Mouse (Mus musculus) lung, postnatal 4 days (tissue): ENCODE results near the gene Xylt2.
"Not testable (repeated sequence)": the region's sequence is repeated elsewhere in the genome, so short reads cannot be mapped to it uniquely, and the experiment has no call there.

Experiments
- DNase-seq, 2 experiments: peaks; one replicate each; pipeline ENCODE4 v3.0.0; 2021

The Xylt2 gene

GRCm38 (mm10) chr11:94676308-94676707 is 1.0 kb downstream of the Xylt2 start:
- DNase-seq: no peak

DNA sequence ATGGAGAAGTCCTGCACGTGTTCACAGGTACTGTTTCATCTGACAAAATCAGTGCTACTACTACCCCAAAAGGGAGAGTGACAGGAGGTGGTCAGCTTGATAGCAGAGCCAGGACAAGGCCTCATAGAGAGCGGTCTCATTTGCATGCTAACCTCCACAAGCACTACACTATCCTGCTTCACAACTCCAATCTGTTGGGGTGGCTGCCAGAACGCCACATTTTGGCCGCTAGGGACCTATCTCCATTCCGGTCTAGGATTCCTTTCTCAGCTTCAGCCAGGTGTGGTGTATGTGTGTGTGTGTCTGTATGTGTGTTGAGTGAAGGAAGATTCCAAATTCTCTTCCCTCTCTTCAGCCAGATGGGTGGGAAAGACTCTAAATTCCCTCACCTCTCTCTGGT is 1.9 kb downstream of the Xylt2 start:
- no peak for DNase-seq

GRCm38 (mm10) chr11:94674984-94675383 is 2.3 kb downstream of the Xylt2 start:
- DNase-seq: no peak

DNA sequence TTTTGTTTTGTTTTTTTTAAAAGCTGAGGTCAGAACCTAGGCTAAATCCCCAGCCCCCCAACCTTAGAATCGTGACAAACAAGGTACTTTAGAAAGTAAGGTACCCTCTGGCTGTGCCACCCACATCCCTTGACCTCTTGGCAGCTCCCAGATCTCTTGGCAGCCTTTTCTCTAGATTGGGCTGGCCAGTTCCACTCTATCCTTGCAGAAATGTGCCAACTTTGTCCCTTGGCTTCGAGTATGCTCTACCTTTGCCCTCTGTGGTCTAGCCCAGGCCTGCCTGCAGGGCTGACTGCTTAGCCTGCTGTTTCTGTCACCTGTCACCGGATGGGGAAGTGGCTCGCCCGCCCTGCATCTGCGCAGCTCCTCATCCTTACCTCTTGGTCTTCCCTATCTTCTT is 12.0 kb downstream of the Xylt2 start:
- DNase-seq: peak in 1 of 2 experiments; percentile 18

- DNase-seq: peak in 1 of 2 experiments; percentile 43
These were observed 16.0 kb downstream of the Xylt2 start for GRCm38 (mm10) chr11:94661344-94661743.

DNA sequence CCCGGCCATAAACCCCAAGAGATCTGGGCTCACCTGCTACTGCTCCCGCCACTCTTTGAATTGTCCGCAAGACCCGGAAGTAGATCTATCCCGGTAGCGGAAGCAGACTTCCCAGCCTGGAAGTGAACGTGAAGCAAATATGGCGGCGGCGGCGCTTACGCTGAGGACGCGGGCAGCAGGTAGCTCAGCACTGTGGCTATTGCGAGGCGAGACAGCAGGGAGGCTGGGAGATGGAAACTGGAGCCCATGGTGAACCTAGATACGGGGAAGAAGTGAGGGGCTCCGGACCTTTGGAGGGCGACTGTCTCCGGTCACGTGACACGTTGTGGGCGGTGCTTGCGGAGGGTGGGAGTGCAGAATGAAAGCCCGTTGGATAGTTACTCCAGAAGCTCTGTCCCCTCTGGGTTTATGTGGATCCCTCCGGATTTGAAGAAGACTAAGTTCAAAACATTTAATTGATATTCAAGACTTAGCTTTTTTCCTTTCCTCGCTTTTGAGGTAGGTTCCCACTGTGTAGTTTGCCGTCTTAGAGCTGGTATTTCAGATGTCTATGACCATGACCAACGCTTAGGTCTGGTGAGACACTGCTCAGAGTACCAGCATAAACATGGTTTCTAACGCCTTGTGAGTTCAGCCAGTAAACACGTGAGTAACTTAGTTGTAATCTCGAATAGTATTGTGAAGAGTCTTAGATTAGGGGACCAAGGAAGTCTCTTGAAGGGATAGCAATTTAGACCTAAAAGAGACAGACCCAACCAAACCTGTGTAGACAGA is 23.5 kb downstream of the Xylt2 start, which contains the start of the genes Mrpl27 and Eme1:
Mrpl27 (plus strand) TSS at position 105 of the 774 bp plus-strand sequence.
Eme1 (minus strand) TSS at position 302 of the 774 bp plus-strand sequence.
- peak; percentile 84 to 88 for DNase-seq

DNA sequence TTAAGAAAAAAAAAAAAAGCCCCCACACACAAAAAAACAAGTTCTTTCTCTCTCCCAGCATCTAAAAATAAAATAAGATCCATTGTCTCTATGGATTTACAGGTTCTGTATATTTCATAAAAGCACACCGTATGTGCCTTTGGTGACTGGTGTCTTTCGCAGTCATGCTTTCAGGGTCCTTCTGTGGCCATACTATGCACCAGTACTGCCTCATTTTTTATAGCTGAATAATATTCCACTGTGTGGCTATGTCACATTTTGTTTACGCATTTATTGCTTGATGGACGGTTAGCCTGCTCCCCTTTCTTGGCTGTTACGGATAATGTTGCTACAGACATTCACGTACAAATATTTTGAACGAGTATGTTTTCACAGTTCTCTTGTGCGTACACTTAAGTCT is 24.3 kb downstream of the Xylt2 start:
- DNase-seq: no peak

- DNase-seq: not testable (repeated sequence)
These were observed 26.1 kb downstream of the Xylt2 start for GRCm38 (mm10) chr11:94651241-94651640.

DNA sequence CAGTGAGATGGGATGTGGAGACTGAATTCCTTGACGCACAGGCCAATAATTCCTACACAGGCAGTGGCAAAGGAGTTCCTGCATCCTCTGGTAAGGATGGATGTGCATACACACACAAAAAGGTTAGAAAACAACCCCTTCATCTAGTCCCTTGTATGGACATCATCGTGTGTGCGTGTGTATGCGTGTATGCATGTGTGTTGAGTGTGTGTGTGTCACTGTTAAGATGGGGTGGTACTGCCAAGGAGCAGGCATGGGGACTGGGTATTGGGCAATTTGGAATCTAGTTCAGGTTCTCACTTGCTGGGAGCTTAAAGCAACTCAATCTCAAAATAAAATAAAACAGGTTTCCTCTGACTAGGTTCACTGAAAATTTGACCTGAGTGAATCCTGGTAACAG is 30.9 kb downstream of the Xylt2 start:
- DNase-seq: no peak

DNA sequence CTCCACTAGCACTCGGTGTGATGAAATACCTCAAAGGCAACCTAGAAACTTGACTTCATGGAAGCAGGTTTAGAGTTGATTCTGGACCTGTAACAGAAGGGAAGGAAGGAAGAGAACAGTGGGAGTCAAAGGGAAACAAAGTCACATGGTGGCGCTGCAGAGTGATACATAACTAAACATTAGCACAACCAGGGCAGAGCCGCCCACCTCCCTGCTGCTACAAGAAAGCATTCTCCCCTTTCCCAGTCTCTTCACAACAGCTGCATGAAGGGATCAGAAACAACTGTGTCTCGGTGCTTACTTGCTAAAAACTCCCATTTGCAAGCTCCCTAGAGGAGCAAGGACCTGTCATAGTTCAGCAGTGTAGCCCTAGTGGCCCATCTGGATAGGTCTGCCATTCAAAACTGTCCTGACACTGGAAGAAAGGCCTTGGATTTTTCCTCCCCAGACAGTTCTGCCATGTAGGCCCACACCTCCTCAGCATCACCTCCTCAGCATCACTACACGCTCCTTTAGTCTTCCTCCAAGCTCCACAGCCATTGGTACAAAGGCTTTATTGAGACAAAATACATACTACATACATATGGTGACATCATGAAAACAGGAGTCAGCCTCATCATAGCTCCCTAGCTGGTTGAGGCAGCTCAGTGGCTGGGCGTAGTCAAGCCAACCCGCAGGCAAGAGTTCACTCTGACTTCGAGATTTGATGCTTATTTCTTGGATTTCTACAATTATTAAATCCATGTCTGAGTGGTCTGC is 32.7 kb downstream of the Xylt2 start:
- no peak for DNase-seq

DNA sequence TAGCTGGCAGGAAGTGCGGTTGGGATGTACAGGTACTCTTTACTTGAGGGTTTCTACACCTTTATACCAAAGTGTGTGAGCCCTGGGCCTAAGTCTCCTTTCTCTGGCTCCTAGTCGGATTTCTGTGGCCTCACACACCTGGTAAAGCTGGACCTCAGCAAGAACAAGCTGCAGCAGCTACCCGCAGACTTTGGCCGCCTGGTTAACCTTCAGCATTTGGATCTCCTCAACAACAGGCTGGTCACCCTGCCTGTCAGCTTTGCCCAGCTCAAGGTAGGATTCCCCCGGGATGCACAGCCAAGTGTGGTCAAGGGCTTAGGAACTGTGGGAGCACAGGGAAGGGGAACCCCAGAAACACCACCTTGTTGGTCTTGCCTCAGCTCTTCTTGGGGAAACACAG is 42.9 kb downstream of the Xylt2 start:
- DNase-seq: no peak

GRCm38 (mm10) chr11:94632988-94633387 is 44.3 kb downstream of the Xylt2 start:
- no peak for DNase-seq

DNA sequence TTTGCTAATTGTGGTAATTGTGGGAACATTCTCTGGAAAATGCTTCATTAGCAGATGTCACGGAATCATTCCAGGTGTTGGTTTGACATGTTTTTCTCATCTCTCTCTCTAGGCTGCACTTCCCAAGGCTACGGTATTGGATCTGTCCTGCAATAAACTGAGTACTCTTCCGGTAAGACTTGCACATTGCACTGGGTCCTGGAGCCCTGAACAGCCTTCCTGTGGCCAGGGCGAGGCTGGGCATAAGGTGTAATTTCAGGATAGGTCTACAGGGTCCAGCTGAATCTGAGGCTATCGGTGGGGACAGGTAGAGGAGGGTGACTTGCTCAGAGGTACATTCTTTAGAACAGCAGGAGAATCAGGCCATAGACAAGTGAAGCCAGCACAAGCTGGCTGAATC is 45.3 kb downstream of the Xylt2 start:
- DNase-seq: no peak

DNA sequence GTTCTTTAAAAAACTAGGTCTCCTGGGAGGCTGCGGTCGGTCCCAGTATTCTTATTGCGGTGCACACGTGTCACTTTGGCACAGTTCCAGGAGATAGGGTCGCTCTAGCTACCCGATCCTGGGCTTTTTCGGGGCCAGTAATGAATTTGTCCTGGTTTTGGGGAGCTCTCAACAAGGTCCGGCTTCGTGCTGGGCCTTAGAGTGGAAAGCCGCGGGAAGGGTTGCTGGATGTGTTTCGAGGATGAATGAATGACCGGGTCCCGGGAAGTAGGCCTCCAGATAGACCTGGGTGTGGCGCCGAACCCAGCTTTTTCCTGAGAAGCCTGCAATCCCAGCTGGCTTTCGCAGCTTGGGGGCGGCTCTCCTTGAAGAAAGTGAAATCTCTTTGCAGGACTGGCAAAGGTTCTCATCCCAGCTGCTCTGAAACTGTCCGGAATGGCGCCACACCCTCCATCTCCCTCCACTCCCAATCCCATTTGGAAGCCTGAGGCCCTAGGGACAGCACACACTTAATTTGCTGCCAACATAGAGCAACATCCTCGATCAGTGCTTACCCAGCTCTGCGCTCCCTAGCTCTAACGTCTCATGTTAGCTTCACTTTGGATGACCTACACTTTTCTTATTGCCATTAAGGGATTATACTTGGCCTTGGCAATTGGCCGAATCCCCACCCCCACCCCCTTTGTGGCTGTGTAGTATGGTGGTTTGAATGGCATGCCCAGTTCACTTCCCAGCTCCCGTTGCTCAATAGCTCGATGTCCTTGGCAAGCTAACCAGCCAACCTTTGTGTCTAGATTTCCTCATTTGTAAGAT is 46.9 kb downstream of the Xylt2 start:
- DNase-seq: peak; percentile 47 to 50

- DNase-seq: no peak
These were observed 47.5 kb downstream of the Xylt2 start for GRCm38 (mm10) chr11:94629884-94630198.

GRCm38 (mm10) chr11:94629199-94629883 is 48.0 kb downstream of the Xylt2 start, which contains the start of gene Lrrc59:
Gene Lrrc59, plus strand, starts transcription at chr11:94629767.
- peak; percentile 96 to 98 for DNase-seq

GRCm38 (mm10) chr11:94622162-94622561 is 55.2 kb downstream of the Xylt2 start:
- DNase-seq: no peak

DNA sequence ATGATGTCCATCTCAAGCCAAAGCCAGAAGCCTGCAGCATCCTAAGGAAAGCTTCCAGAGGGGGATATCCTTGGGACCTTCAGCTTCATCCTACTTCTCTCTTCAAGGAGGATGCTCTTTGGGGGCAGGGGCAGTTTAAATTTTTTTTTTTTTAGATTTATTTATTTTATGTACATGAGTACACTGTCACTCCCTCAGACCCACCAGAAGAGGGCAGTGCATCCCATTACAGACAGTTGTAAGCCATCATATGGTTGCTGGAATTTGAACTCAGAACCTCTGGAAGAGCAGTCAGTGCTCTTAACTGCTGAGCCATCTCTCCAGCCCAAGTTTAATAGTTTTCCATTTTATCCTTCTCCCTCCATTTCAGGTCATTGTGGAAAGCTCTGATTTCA is 55.9 kb downstream of the Xylt2 start:
- no peak for DNase-seq

DNA sequence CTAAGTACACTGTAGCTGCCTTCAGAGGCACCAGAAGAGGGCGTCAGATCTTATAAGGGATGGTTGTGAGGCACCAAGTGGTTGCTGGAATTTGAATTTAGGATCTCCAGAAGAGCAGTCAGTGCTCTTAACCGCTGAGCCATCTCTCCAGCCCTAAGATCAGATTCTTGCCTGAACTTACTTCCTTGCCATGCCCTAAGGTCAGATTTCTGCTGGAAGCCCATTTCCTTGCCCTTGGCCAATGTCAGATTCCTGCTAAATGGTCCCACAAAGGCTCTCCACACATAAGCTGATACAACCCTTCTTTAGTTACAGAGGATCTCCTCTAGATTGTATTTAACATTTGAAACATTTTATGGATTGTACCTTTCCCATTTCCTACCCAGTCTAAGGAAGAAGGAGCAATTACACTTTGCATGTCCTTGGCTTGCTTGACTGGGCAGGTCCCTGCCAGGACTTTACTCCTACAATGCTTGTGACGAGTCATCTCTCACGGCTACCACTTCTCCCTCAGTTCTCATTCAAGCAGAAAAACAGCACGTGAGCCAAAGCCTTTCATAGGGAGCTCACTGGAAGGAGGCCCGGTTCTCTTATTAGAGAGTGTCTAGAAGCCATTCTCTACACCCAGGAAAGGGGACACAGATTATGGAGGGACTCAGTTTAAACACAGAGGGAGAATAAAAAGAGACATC is 56.4 kb downstream of the Xylt2 start:
- DNase-seq: no peak

DNA sequence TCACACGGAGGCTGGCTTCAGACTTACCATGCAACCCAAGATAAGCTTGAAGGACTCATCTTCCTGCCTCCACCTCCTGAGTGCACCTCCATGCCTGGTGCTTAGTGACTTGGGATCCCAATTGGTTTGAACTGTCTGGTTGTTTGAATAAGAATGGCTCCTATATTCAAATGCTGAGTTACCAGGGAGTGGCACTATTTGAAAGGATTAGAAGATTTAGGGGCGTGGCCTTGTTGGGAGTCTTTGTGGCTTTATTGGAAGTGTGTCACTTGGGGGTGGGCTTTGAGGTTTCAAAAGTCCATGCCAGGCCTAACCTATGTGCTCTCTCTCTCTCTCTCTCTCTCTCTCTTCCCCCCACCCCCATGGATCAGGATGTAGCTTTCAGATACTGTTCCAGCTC is 59.7 kb downstream of the Xylt2 start:
- no peak for DNase-seq

DNA sequence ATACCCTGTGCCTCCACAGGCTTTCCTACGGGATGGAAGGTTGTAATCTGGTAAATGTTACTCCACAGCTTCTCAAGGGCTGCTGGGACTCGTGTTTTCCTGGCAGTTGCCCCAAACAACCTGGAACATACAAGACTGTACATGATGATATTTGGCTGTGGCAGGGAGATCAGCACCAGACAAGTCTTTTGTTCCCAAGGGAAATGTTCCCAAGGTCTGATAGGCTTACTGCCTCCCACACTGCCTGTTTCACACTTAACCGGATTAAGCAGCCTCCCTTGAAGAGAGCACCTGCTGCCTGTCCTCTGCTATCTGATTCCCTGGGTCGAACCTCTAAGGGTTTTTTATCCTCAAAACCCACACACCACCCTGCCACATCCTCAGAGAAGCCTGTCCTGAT is 61.8 kb downstream of the Xylt2 start:
- DNase-seq: no peak

DNA sequence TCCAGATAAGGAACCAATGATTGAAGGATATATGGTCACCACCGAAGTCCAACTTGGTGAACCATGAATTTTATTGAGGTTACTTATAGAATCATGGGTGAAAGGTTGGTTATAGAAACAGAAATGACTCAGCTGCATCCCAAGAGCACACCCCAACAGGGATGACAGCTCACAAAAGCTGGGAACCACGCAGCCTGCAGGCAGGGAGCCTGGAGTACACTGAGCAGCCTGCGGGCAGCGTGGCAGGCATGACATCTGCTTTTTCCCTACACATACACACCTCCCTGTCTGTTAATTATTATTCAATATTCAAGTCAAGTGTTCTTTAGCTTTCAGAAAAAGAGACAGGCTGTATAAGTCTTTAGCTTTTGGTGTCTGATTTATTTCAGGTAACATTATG is 62.7 kb downstream of the Xylt2 start:
- DNase-seq: no peak
